Mouse (Mus musculus): ENCODE data around the gene Mgst1. TPM values are rescaled to one million over a fixed set of nuclear protein-coding genes. Genes with fewer than 3 reads are reported as not detected.

Gene Mgst1
- total RNA-seq (2023), result not detected

DNA sequence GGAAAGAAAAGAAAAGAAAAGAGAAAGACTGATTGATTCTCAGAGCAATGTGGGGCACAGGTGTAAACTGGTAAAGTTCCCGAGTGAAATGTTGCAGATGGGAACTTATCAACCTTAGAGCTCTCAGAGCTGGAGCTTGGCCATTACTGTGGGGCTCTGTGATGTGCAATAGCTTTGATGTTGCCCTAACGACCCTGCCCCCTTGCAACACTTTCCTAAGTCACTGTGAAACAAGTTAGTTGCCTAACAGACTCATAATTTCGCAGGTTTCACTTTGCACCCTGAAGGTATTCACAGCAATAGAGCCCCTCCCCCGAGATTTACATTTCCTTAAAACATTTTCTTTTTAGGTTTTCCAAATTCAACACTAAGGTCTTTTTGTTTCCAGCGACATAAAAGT is at the start of gene Mgst1:
Mgst1 (plus strand) TSS at position 387 of the 400 bp plus-strand sequence.

Other genes with a start within 250 kb of the Mgst1 start
- gene Slc15a5, start 60.4 kb upstream of the Mgst1 start, total RNA-seq (2023), result not detected

All from T-cell, adult 66 days (primary cell).